In the genomic region with DNA sequence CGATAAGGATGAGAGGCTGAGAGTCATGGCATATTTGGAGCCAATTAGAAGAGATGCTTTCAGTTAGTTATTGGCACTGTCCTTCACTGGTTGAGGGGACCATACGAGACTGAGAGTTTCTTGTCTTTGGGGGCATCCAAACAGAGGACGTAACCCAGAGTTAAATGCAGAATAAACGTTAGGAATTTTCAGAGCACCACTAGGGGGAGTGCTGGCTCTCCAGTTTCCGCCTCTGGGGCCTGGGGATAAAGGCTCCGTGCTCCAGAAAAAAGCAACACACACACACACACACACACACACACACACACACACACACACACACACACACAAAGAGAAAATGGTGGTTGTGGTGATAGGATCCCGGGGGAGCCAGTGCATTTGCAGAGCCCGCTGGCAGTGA, we compare ENCODE assay signal across 19 mouse cellular contexts.
A peak's percentile ranks its signal among the peaks of the same experiment; 100 is the strongest.
DNase-seq lines count a peak whose midpoint lies in the region; ATAC-seq and TF ChIP-seq lines count a peak whose summit lies in the region.
"Had no signal": no experiment of that assay in that cellular context is flagged by ENCODE, and none has a peak within 500 bp of the region (broad histone marks: within the 10 kb centered on the region; RNA-seq: fewer than 3 reads in every experiment).

No protein-coding gene starts in this region.

- TF ChIP-seq POLR2A in kidney, adult 2 months (IDR thresholded peaks at IDR 0.05; ENCODE audit: low read depth, low read length), result no peak

- no peak for ATAC-seq in kidney, embryonic 15.5 days (replicated peaks; ENCODE audit: low FRiP score)
- ATAC-seq in midbrain, postnatal 0 days (ENCODE audit: low FRiP score), result no peak
- ATAC-seq in stomach, postnatal 0 days (ENCODE audit: low FRiP score, low TSS enrichment), result no peak
- ATAC-seq: activated CD4-positive, CD25-positive, alpha-beta regulatory T cell, adult 4 months had no signal

- 67% methylated on average over 8 of the region's 8 CpGs for WGBS in kidney, adult 2 months
- 74% methylated on average over 8 of the region's 8 CpGs for WGBS in kidney, embryonic 15.5 days
- WGBS in midbrain, postnatal 0 days, result 71% methylated on average over 8 of the region's 8 CpGs
- WGBS in midbrain, embryonic 10.5 days, result 73% methylated on average over 8 of the region's 8 CpGs
- 73% methylated on average over 8 of the region's 8 CpGs for WGBS in stomach, postnatal 0 days

- H3K27ac ChIP-seq in kidney, adult 2 months (ENCODE audit: insufficient read depth, low read depth, low read length), result no peak overlapping the region
- no peak overlapping the region for H3K27ac ChIP-seq in kidney, embryonic 15.5 days
- no peak overlapping the region for H3K27ac ChIP-seq in midbrain, postnatal 0 days (ENCODE audit: low read depth, low read length)
- no peak overlapping the region for H3K27ac ChIP-seq in midbrain, embryonic 10.5 days (replicated peaks)
- no peak overlapping the region for H3K27ac ChIP-seq in stomach, postnatal 0 days (replicated peaks)
- H3K27ac ChIP-seq: embryonic facial prominence, embryonic 10.5 days; hindbrain, embryonic 15.5 days had no signal

- H3K27me3 ChIP-seq in kidney, adult 2 months (replicated peaks; ENCODE audit: control insufficient read depth, insufficient read depth, low read length), result no peaks in the 10 kb centered on the region
- H3K27me3 ChIP-seq in kidney, embryonic 15.5 days, result no peaks in the 10 kb centered on the region
- H3K27me3 ChIP-seq in midbrain, postnatal 0 days (ENCODE audit: insufficient read depth, low read length), result no peaks in the 10 kb centered on the region
- H3K27me3 ChIP-seq in midbrain, embryonic 10.5 days (ENCODE audit: low read depth, poor library complexity, severe bottlenecking), result no peaks in the 10 kb centered on the region
- no peaks in the 10 kb centered on the region for H3K27me3 ChIP-seq in stomach, postnatal 0 days (ENCODE audit: control insufficient read depth, insufficient read depth, low read length)
- H3K27me3 ChIP-seq: hindbrain, embryonic 15.5 days had no signal

- H3K36me3 ChIP-seq in kidney, adult 2 months (ENCODE audit: control insufficient read depth, insufficient read depth, low read length), result no peaks in the 10 kb centered on the region
- no peaks in the 10 kb centered on the region for H3K36me3 ChIP-seq in kidney, embryonic 15.5 days
- H3K36me3 ChIP-seq in midbrain, postnatal 0 days (ENCODE audit: insufficient read depth, low read length), result no peaks in the 10 kb centered on the region
- H3K36me3 ChIP-seq in midbrain, embryonic 10.5 days, result no peaks in the 10 kb centered on the region
- no peaks in the 10 kb centered on the region for H3K36me3 ChIP-seq in stomach, postnatal 0 days (ENCODE audit: control insufficient read depth, insufficient read depth, low read length)
- H3K36me3 ChIP-seq: embryonic facial prominence, embryonic 10.5 days; G1E; hindbrain, embryonic 15.5 days; neural tube, embryonic 15.5 days had no signal

- TF ChIP-seq EP300 in stomach, postnatal 0 days (optimal IDR thresholded peaks at IDR 0.05), result no peak

- no peaks in the 10 kb centered on the region for H3K4me1 ChIP-seq in kidney, adult 2 months (ENCODE audit: control insufficient read depth, insufficient read depth, low read length)
- no peaks in the 10 kb centered on the region for H3K4me1 ChIP-seq in kidney, embryonic 15.5 days
- H3K4me1 ChIP-seq in midbrain, postnatal 0 days (ENCODE audit: insufficient read depth, low read length), result no peaks in the 10 kb centered on the region
- H3K4me1 ChIP-seq in midbrain, embryonic 10.5 days, result peaks cover 40% of the 10 kb centered on the region
- H3K4me1 ChIP-seq in stomach, postnatal 0 days (replicated peaks; ENCODE audit: control insufficient read depth, insufficient read depth), result no peaks in the 10 kb centered on the region

- TF ChIP-seq CTCF in kidney, adult 2 months (conservative IDR thresholded peaks at IDR 0.05; ENCODE audit: insufficient read depth, insufficient read length, low read depth, low read length), result 0 out of 2 replicates have a peak, but pooled peaks have one; percentile 7
- peak; percentile 58 for TF ChIP-seq CTCF in midbrain, postnatal 0 days (IDR thresholded peaks at IDR 0.05)
- peak; percentile 45 for TF ChIP-seq CTCF in stomach, postnatal 0 days (IDR thresholded peaks at IDR 0.05; ENCODE audit: low read depth)

- no peak overlapping the region for H3K4me2 ChIP-seq in kidney, embryonic 15.5 days
- no peak overlapping the region for H3K4me2 ChIP-seq in midbrain, postnatal 0 days (ENCODE audit: low read depth, low read length, poor library complexity, severe bottlenecking)
- H3K4me2 ChIP-seq in stomach, postnatal 0 days (replicated peaks; ENCODE audit: low read depth), result no peak overlapping the region
- H3K4me2 ChIP-seq: hindbrain, embryonic 15.5 days; neural tube, embryonic 15.5 days had no signal

- H3K9ac ChIP-seq in kidney, embryonic 15.5 days, result no peak overlapping the region
- H3K9ac ChIP-seq in midbrain, postnatal 0 days (replicated peaks; ENCODE audit: low read length, poor library complexity, severe bottlenecking), result no peak overlapping the region
- H3K9ac ChIP-seq in stomach, postnatal 0 days (ENCODE audit: low read length), result no peak overlapping the region
- H3K9ac ChIP-seq: hindbrain, embryonic 15.5 days; neural tube, embryonic 15.5 days had no signal

- no peak overlapping the region for H3K4me3 ChIP-seq in kidney, adult 2 months (ENCODE audit: insufficient read depth, low read depth, low read length)
- no peak overlapping the region for H3K4me3 ChIP-seq in kidney, embryonic 15.5 days (replicated peaks)
- H3K4me3 ChIP-seq in midbrain, postnatal 0 days (ENCODE audit: low read depth, low read length), result no peak overlapping the region
- no peak overlapping the region for H3K4me3 ChIP-seq in midbrain, embryonic 10.5 days
- H3K4me3 ChIP-seq in stomach, postnatal 0 days (ENCODE audit: low read depth, low read length), result no peak overlapping the region
- H3K4me3 ChIP-seq: embryonic facial prominence, embryonic 10.5 days; hindbrain, embryonic 15.5 days; neural tube, embryonic 15.5 days had no signal

- peak; percentile 42 for DNase-seq in embryo, embryonic 10.5 days (ENCODE audit: low spot score)
- DNase-seq in embryo, embryonic 10 days (ENCODE audit: low spot score), result no peak
- DNase-seq in kidney, adult 2 months, result no peak
- peak; percentile 58 for DNase-seq in midbrain, postnatal 0 days (ENCODE audit: low spot score)
- no peak for DNase-seq in midbrain, embryonic 10.5 days (ENCODE audit: low spot score)
- no peak for DNase-seq in stomach, postnatal 0 days (ENCODE audit: low spot score)
- DNase-seq in adrenal gland, adult 8-10 months, result no peak
- DNase-seq: cerebellum, adult 9-10 months; gastrocnemius, postnatal 10 days; kidney, postnatal 10 days; liver; lung, postnatal 36 days; right cerebral cortex, postnatal 25 days had no signal

- H3K9me3 ChIP-seq in kidney, embryonic 15.5 days (replicated peaks), result no peaks in the 10 kb centered on the region
- H3K9me3 ChIP-seq in midbrain, postnatal 0 days (ENCODE audit: low read length), result no peaks in the 10 kb centered on the region
- H3K9me3 ChIP-seq in midbrain, embryonic 10.5 days (replicated peaks), result no peaks in the 10 kb centered on the region
- no peaks in the 10 kb centered on the region for H3K9me3 ChIP-seq in stomach, postnatal 0 days (ENCODE audit: control insufficient read depth, low read length)
- H3K9me3 ChIP-seq: embryonic facial prominence, embryonic 10.5 days; hindbrain, embryonic 15.5 days; neural tube, embryonic 15.5 days had no signal

Comparison
In these comparisons a context has a peak if more than half of its experiments do, and no peak if none do; other contexts are left out.
1. DNase-seq: peak in embryo, embryonic 10.5 days (single experiment) and midbrain, postnatal 0 days (single experiment); none in embryo, embryonic 10 days (single experiment), kidney, adult 2 months (single experiment), midbrain, embryonic 10.5 days (single experiment), stomach, postnatal 0 days (single experiment) and adrenal gland, adult 8-10 months (single experiment).
2. CTCF ChIP-seq: peak in every context shown above with its lines; median percentile 58 in midbrain, postnatal 0 days; 45 in stomach, postnatal 0 days; 7 in kidney, adult 2 months.